Mouse (Mus musculus) embryonic facial prominence, embryonic 14.5 days (tissue): ENCODE results near the gene Pde10a. TPM values are rescaled to one million over a fixed set of nuclear protein-coding genes. Genes with fewer than 3 reads are reported as not detected.

Experiments used
- ATAC-seq: fragments of 200-750 bp; cut with Nextera tagmentation; 2 replicates; pipeline ENCODE4 v1.8.0; 2017; ENCODE audit warnings: low read depth, moderate number of reproducible peaks, moderate TSS enrichment
- DNase-seq: peaks from one replicate; pipeline ENCODE4 v3.0.0-alpha.2; 2015; ENCODE audit warnings: low spot score
- H3K27ac ChIP-seq: fragments of 300-500 bp; sonication (generic); replicated peaks from 2 replicates; pipeline ENCODE4 v1.5.1; 2014; ENCODE audit warnings: low read depth, mild to moderate bottlenecking, low read length, moderate library complexity
- H3K27me3 ChIP-seq: fragments of 300-500 bp; sonication (generic); replicated peaks from 2 replicates; pipeline ENCODE4 v1.6.1; 2014; ENCODE audit warnings: low read length; ENCODE audit not compliant: control insufficient read depth, insufficient read depth
- H3K36me3 ChIP-seq: fragments of 300-500 bp; sonication (generic); 2 replicates; pipeline ENCODE4 v1.6.1; 2014; ENCODE audit warnings: low read length, mixed read lengths; ENCODE audit not compliant: control insufficient read depth, insufficient read depth
- H3K4me1 ChIP-seq: fragments of 300-500 bp; sonication (generic); 2 replicates; pipeline ENCODE4 v1.6.1; 2014; ENCODE audit warnings: antibody characterized with exemption, low read length; ENCODE audit not compliant: control insufficient read depth, insufficient read depth
- H3K4me2 ChIP-seq: fragments of 300-500 bp; sonication (generic); 2 replicates; pipeline ENCODE4 v1.6.1; 2014; ENCODE audit warnings: low read depth, mild to moderate bottlenecking, low read length, moderate library complexity, mixed read lengths
- H3K4me3 ChIP-seq: fragments of 300-500 bp; sonication (generic); 2 replicates; pipeline ENCODE4 v1.5.1; 2014; ENCODE audit warnings: low read depth, mild to moderate bottlenecking, low read length
- H3K9ac ChIP-seq: fragments of 300-500 bp; sonication (generic); 2 replicates; pipeline ENCODE4 v1.6.1; 2014; ENCODE audit warnings: low read depth, mild to moderate bottlenecking, low read length, moderate library complexity, mixed read lengths
- H3K9me3 ChIP-seq: fragments of 300-500 bp; sonication (generic); 2 replicates; pipeline ENCODE4 v1.6.1; 2016; ENCODE audit warnings: low read length; ENCODE audit not compliant: control insufficient read depth
- WGBS: fragments of 180-500 bp; shearing (Covaris S2); extraction: QIAGEN DNeasy Blood & Tissue Kit; methylation state at CpG from one replicate; pipeline ENCODE4 v1.1.7; 2014; 5-methylcytosine and 5-hydroxymethylcytosine counted together
- polyA plus RNA-seq: library from polyadenylated mRNA; unstranded; fragments of >200 nt; fragmentation: Nextera tagmentation; extraction: Ambion mirVana; gene quantifications from 2 replicates; pipeline ENCODE4 v1.2.1, GENCODE M21; 2014

The Pde10a gene
- polyA plus RNA-seq, result 2.3 and 3.5 TPM in 2 replicates

GRCm38 (mm10) chr17:8525225-8525721 is at the start of gene Pde10a:
Gene Pde10a (plus strand): TSS chr17:8525372.
- H3K9me3 ChIP-seq, result no peaks in the 10 kb centered on the region
- H3K4me3 ChIP-seq, result peak within 1 kb of the TSS; percentile 44
- H3K9ac ChIP-seq, result peak within 1 kb of the TSS; percentile 54
- DNase-seq (no peak), ATAC-seq (no peak; the same call in 1 of the 2 replicates)
- peak within 1 kb of the TSS; percentile 74 for H3K4me2 ChIP-seq
- peaks cover 11% of the 10 kb centered on the region for H3K4me1 ChIP-seq
- H3K27me3 ChIP-seq, result peaks cover 39% of the 10 kb centered on the region
- H3K36me3 ChIP-seq, result no peaks in the 10 kb centered on the region
- H3K27ac ChIP-seq, result no peak within 1 kb of the TSS
- WGBS, result under 1% methylated on average over 20 of the region's 22 CpGs

- H3K9me3 ChIP-seq, result no peaks in the 10 kb centered on the region
- ATAC-seq (no peak), DNase-seq (no peak)
- H3K36me3 ChIP-seq, result no peaks in the 10 kb centered on the region
- H3K4me3 ChIP-seq, result no peak overlapping the region
- no peaks in the 10 kb centered on the region for H3K27me3 ChIP-seq
- no peak overlapping the region for H3K27ac ChIP-seq
- no peak overlapping the region for H3K9ac ChIP-seq
- no peaks in the 10 kb centered on the region for H3K4me1 ChIP-seq
- H3K4me2 ChIP-seq, result no peak overlapping the region
- WGBS, result 54% methylated on average over 3 of the region's 3 CpGs
Observed at GRCm38 (mm10) chr17:8478554-8478953, 46.6 kb upstream of the Pde10a start.

- ATAC-seq (no peak), DNase-seq (no peak)
- no peaks in the 10 kb centered on the region for H3K36me3 ChIP-seq
- H3K27ac ChIP-seq, result no peak overlapping the region
- H3K4me3 ChIP-seq, result no peak overlapping the region
- no peaks in the 10 kb centered on the region for H3K9me3 ChIP-seq
- no peak overlapping the region for H3K4me2 ChIP-seq
- 86% methylated on average over 9 of the region's 9 CpGs for WGBS
- H3K9ac ChIP-seq, result no peak overlapping the region
- no peaks in the 10 kb centered on the region for H3K4me1 ChIP-seq
- H3K27me3 ChIP-seq, result no peaks in the 10 kb centered on the region
Observed at GRCm38 (mm10) chr17:8479493-8480128, 45.6 kb upstream of the Pde10a start.

GRCm38 (mm10) chr17:8481797-8482196 is 43.4 kb upstream of the Pde10a start:
- H3K4me3 ChIP-seq, result no peak overlapping the region
- H3K4me1 ChIP-seq, result peaks cover 4% of the 10 kb centered on the region; the same call in 1 of the 2 replicates
- no peaks in the 10 kb centered on the region for H3K9me3 ChIP-seq
- ATAC-seq, result no peak
- H3K27ac ChIP-seq, result no peak overlapping the region
- no peaks in the 10 kb centered on the region for H3K27me3 ChIP-seq
- no peak overlapping the region for H3K9ac ChIP-seq
- no peak for DNase-seq
- WGBS, result 79% methylated on average over 10 of the region's 10 CpGs
- H3K4me2 ChIP-seq, result no peak overlapping the region
- H3K36me3 ChIP-seq, result no peaks in the 10 kb centered on the region

- Histone ChIP-seq H3K4me3 (no peak overlapping the region), H3K36me3 (no peaks in the 10 kb centered on the region)
- WGBS, result 81% methylated on average over 7 of the region's 7 CpGs
Observed at GRCm38 (mm10) chr17:8482876-8483275, 42.3 kb upstream of the Pde10a start.

GRCm38 (mm10) chr17:8484246-8484645 is 40.9 kb upstream of the Pde10a start:
- Histone ChIP-seq H3K4me3 (no peak overlapping the region), H3K4me2 (no peak overlapping the region), H3K27ac (no peak overlapping the region), H3K4me1 (peaks cover 4% of the 10 kb centered on the region; the same call in 1 of the 2 replicates), H3K36me3 (no peaks in the 10 kb centered on the region), H3K9me3 (no peaks in the 10 kb centered on the region), H3K9ac (no peak overlapping the region), H3K27me3 (no peaks in the 10 kb centered on the region)
- WGBS, result 65% methylated on average over 3 of the region's 3 CpGs
- DNase-seq (no peak), ATAC-seq (no peak)

More at GRCm38 (mm10) chr17:8482876-8483275, 42.3 kb upstream of the Pde10a start:
- Histone ChIP-seq H3K4me2 (no peak overlapping the region), H3K9ac (no peak overlapping the region), H3K9me3 (no peaks in the 10 kb centered on the region), H3K27ac (no peak overlapping the region), H3K4me1 (peaks cover 4% of the 10 kb centered on the region; the same call in 1 of the 2 replicates), H3K27me3 (no peaks in the 10 kb centered on the region)
- ATAC-seq (no peak), DNase-seq (no peak)

- DNase-seq, result no peak
- no peak overlapping the region for H3K4me3 ChIP-seq
- peaks cover 4% of the 10 kb centered on the region; the same call in 1 of the 2 replicates for H3K4me1 ChIP-seq
- no peaks in the 10 kb centered on the region for H3K9me3 ChIP-seq
- no peak overlapping the region for H3K27ac ChIP-seq
- no peaks in the 10 kb centered on the region for H3K36me3 ChIP-seq
- no peak overlapping the region for H3K4me2 ChIP-seq
- no peak overlapping the region for H3K9ac ChIP-seq
- no peak for ATAC-seq
- H3K27me3 ChIP-seq, result no peaks in the 10 kb centered on the region
Observed at GRCm38 (mm10) chr17:8485146-8485545, 40.0 kb upstream of the Pde10a start.

- no peak overlapping the region for H3K27ac ChIP-seq
- H3K4me1 ChIP-seq, result peaks cover 4% of the 10 kb centered on the region; the same call in 1 of the 2 replicates
- WGBS, result 52% methylated on average over 12 of the region's 12 CpGs
- H3K9ac ChIP-seq, result no peak overlapping the region
- no peaks in the 10 kb centered on the region for H3K27me3 ChIP-seq
- no peak for ATAC-seq
- H3K4me3 ChIP-seq, result no peak overlapping the region
- peak; percentile 51 for DNase-seq
- 0 out of 2 replicates have a peak overlapping the region, but pooled peaks have one; percentile 10 for H3K4me2 ChIP-seq
- no peaks in the 10 kb centered on the region for H3K36me3 ChIP-seq
- H3K9me3 ChIP-seq, result no peaks in the 10 kb centered on the region
Observed at GRCm38 (mm10) chr17:8487824-8488223, 37.3 kb upstream of the Pde10a start.

- Histone ChIP-seq H3K9me3 (no peaks in the 10 kb centered on the region), H3K9ac (no peak overlapping the region), H3K4me1 (peaks cover under 1% of the 10 kb centered on the region; the same call in 1 of the 2 replicates), H3K4me2 (no peak overlapping the region), H3K27me3 (no peaks in the 10 kb centered on the region), H3K36me3 (no peaks in the 10 kb centered on the region), H3K4me3 (no peak overlapping the region), H3K27ac (no peak overlapping the region)
- DNase-seq (no peak), ATAC-seq (no peak)
- 82% methylated on average over 5 of the region's 5 CpGs for WGBS
Observed at GRCm38 (mm10) chr17:8490971-8491370, 34.2 kb upstream of the Pde10a start.
